Mouse (Mus musculus): ENCODE data around the gene Nmrk2. TPM values are rescaled to one million over a fixed set of nuclear protein-coding genes. Genes with fewer than 3 reads are reported as not detected.

Gene Nmrk2
- polyA plus RNA-seq, 1 experiment from 2014 or later = 0.14 TPM

DNA sequence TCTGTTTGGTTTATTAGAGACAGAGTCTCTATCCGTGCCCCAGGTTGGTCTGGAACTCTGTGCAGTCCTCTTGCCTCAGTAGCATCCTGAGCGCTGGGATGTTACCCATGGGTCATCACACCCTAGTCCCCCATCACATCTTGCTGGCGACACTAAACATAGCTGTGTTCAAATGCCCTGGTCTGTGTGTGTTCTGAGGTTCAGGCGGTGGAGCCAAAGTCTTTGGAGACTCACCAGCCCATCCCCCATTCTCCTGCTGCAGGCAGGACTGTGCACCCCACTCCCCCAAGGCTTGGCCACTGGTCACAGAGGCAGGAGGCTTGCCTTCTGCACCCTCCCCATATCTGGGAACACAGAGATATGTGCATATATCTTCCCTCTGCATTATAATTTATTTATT lies 2.3 kb upstream of the Nmrk2 start:
- Histone ChIP-seq H3K27ac (ENCODE audit: low read length) (no peak overlapping the region), H3K4me1 (ENCODE audit: control insufficient read depth, insufficient read depth, low read length) (no peaks in the 10 kb centered on the region), H3K36me3 (ENCODE audit: control insufficient read depth, insufficient read depth, low read length) (no peaks in the 10 kb centered on the region), H3K9ac (replicated peaks; ENCODE audit: low read depth, low read length) (no peak overlapping the region), H3K4me2 (replicated peaks; ENCODE audit: low read depth, low read length) (no peak overlapping the region), H3K27me3 (ENCODE audit: control insufficient read depth, insufficient read depth, low read length) (no peaks in the 10 kb centered on the region), H3K9me3 (ENCODE audit: control insufficient read depth, low read depth, low read length) (no peaks in the 10 kb centered on the region), H3K4me3 (ENCODE audit: low read depth, low read length) (no peak overlapping the region)
- ATAC-seq (ENCODE audit: insufficient number of reproducible peaks, insufficient read depth, low FRiP score, low read depth) = no peak
- 73% methylated on average over 4 of the region's 4 CpGs for WGBS

DNA sequence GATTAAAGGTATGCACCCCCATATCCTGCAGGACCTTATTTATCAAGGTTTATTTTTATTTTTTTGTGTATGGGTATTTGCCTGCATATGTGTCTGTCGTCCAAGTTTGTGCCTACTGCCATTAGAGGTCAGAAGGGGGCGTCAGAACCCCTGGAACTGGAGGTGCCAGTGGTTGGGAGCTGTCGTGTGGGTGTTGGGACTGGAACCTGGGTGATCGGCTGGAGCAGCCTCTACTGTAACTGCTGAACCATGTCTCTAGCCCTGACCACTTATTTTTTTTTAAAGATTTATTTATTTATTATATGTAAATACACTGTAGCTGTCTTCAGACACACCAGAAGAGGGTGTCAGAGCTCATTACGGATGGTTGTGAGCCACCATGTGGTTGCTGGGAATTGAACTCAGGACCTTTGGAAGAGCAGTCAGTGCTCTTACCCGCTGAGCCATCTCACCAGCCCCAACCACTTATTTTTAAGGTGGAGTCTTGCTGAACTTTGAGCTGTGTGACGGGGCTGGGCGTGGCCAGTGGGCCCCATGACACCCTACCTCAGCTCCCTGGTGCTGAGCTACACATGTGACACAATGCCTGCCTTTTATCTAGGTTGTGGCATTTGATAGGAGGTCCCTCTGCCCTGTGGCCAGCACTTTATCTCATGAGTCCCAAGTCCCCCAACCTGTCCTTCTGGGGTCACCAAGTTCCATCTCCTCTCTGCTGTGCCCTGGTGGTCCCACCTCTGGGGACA lies 1.3 kb upstream of the Nmrk2 start:
- Histone ChIP-seq H3K4me1 (ENCODE audit: control insufficient read depth, insufficient read depth, low read length) (no peaks in the 10 kb centered on the region), H3K9me3 (ENCODE audit: control insufficient read depth, low read depth, low read length) (no peaks in the 10 kb centered on the region), H3K4me2 (replicated peaks; ENCODE audit: low read depth, low read length) (no peak overlapping the region), H3K4me3 (ENCODE audit: low read depth, low read length) (no peak overlapping the region), H3K9ac (replicated peaks; ENCODE audit: low read depth, low read length) (no peak overlapping the region), H3K36me3 (ENCODE audit: control insufficient read depth, insufficient read depth, low read length) (no peaks in the 10 kb centered on the region), H3K27ac (ENCODE audit: low read length) (no peak overlapping the region), H3K27me3 (ENCODE audit: control insufficient read depth, insufficient read depth, low read length) (no peaks in the 10 kb centered on the region)
- ATAC-seq (ENCODE audit: insufficient number of reproducible peaks, insufficient read depth, low FRiP score, low read depth) = peak; percentile 47; the same call in 1 of the 2 replicates
- 63% methylated on average over 8 of the region's 8 CpGs for WGBS

DNA sequence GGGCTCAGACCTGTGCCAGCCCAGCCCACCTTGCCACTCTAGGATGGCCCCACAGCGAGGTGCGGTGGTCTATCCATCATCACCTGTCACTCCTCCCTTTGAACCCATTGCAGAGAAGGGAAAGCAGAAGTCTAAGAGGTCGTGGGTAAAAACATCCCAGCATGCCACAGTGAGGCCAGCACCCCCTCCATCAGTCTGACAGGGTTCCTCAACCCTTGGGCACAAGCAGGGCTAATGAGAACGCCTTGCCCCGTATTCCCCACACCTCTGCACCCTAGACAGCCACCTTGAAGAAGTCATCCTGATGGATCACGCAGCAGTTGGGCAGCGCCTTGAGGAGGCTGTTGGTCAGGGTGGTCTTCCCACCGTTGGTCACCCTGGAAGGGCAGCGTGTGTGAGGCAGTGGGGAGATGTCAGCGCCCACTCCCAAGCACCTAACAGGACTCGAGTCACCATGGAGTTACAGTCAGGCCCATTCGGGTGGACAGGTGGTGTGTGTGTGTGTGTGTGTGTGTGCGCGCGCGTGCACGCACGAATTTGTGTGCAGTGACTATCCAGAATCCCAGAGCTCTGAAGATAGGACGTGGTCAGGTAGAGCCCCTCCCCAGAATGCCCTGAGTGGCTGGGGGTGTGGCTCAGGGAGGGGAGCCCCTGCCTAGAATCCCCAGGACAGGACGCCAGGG lies 1.1 kb downstream of the Nmrk2 start:
- WGBS = 70% methylated on average over 20 of the region's 20 CpGs
- Histone ChIP-seq H3K27me3 (ENCODE audit: control insufficient read depth, insufficient read depth, low read length) (no peaks in the 10 kb centered on the region), H3K4me1 (ENCODE audit: control insufficient read depth, insufficient read depth, low read length) (no peaks in the 10 kb centered on the region), H3K36me3 (ENCODE audit: control insufficient read depth, insufficient read depth, low read length) (no peaks in the 10 kb centered on the region), H3K4me2 (replicated peaks; ENCODE audit: low read depth, low read length) (no peak overlapping the region), H3K9me3 (ENCODE audit: control insufficient read depth, low read depth, low read length) (no peaks in the 10 kb centered on the region), H3K27ac (ENCODE audit: low read length) (no peak overlapping the region), H3K9ac (replicated peaks; ENCODE audit: low read depth, low read length) (no peak overlapping the region), H3K4me3 (ENCODE audit: low read depth, low read length) (no peak overlapping the region)
- no peak for ATAC-seq (ENCODE audit: insufficient number of reproducible peaks, insufficient read depth, low FRiP score, low read depth)

GRCm38 (mm10) chr10:81200141-81200540 lies 1.7 kb downstream of the Nmrk2 start:
- WGBS = 86% methylated on average over 13 of the region's 13 CpGs
- Histone ChIP-seq H3K4me3 (ENCODE audit: low read depth, low read length) (no peak overlapping the region), H3K4me1 (ENCODE audit: control insufficient read depth, insufficient read depth, low read length) (no peaks in the 10 kb centered on the region), H3K27ac (ENCODE audit: low read length) (no peak overlapping the region), H3K9ac (replicated peaks; ENCODE audit: low read depth, low read length) (no peak overlapping the region), H3K9me3 (ENCODE audit: control insufficient read depth, low read depth, low read length) (no peaks in the 10 kb centered on the region), H3K36me3 (ENCODE audit: control insufficient read depth, insufficient read depth, low read length) (no peaks in the 10 kb centered on the region), H3K4me2 (replicated peaks; ENCODE audit: low read depth, low read length) (no peak overlapping the region), H3K27me3 (ENCODE audit: control insufficient read depth, insufficient read depth, low read length) (peaks cover 2% of the 10 kb centered on the region; the same call in 1 of the 2 replicates)
- no peak for ATAC-seq (ENCODE audit: insufficient number of reproducible peaks, insufficient read depth, low FRiP score, low read depth)

- Histone ChIP-seq H3K4me3 (ENCODE audit: low read depth, low read length) (no peak overlapping the region), H3K27me3 (ENCODE audit: control insufficient read depth, insufficient read depth, low read length) (peaks cover 9% of the 10 kb centered on the region; the same call in 1 of the 2 replicates), H3K36me3 (ENCODE audit: control insufficient read depth, insufficient read depth, low read length) (no peaks in the 10 kb centered on the region), H3K9me3 (ENCODE audit: control insufficient read depth, low read depth, low read length) (no peaks in the 10 kb centered on the region), H3K27ac (ENCODE audit: low read length) (no peak overlapping the region), H3K4me1 (ENCODE audit: control insufficient read depth, insufficient read depth, low read length) (0 out of 2 replicates have a peak, but pooled peaks cover 3% of the 10 kb centered on the region), H3K4me2 (replicated peaks; ENCODE audit: low read depth, low read length) (no peak overlapping the region), H3K9ac (replicated peaks; ENCODE audit: low read depth, low read length) (no peak overlapping the region)
- 83% methylated on average over 6 of the region's 6 CpGs for WGBS
- no peak for ATAC-seq (ENCODE audit: insufficient number of reproducible peaks, insufficient read depth, low FRiP score, low read depth)
Observed at GRCm38 (mm10) chr10:81198990-81199389, 2.9 kb downstream of the Nmrk2 start.

DNA sequence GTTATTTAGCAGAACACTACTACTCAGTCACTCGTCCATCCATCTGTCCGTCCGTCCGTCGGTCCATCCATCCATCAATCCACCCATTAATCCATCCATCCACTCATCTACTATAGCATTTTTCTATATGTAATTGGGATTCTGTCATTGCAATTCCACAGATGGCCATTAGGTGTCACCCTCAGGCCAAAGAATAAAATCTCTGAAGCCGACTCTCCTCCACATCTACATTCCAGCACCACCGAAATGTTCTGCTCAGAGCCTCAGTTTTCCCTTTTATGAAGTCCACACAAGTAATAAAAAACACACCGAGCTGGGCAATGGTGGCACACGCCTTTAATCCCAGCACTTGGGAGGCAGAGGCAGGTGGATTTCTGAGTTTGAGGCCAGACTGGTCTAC lies 3.6 kb downstream of the Nmrk2 start:
- no peaks in the 10 kb centered on the region for H3K36me3 ChIP-seq (ENCODE audit: control insufficient read depth, insufficient read depth, low read length)
- no peak overlapping the region for H3K4me2 ChIP-seq (replicated peaks; ENCODE audit: low read depth, low read length)
- H3K4me3 ChIP-seq (ENCODE audit: low read depth, low read length) = no peak overlapping the region
- H3K9ac ChIP-seq (replicated peaks; ENCODE audit: low read depth, low read length) = no peak overlapping the region
- WGBS = under 1% methylated on average over 9 of the region's 9 CpGs
- H3K27me3 ChIP-seq (ENCODE audit: control insufficient read depth, insufficient read depth, low read length) = peaks cover 9% of the 10 kb centered on the region; the same call in 1 of the 2 replicates
- ATAC-seq (ENCODE audit: insufficient number of reproducible peaks, insufficient read depth, low FRiP score, low read depth) = no peak
- H3K9me3 ChIP-seq (ENCODE audit: control insufficient read depth, low read depth, low read length) = no peaks in the 10 kb centered on the region
- 0 out of 2 replicates have a peak, but pooled peaks cover 4% of the 10 kb centered on the region for H3K4me1 ChIP-seq (ENCODE audit: control insufficient read depth, insufficient read depth, low read length)
- H3K27ac ChIP-seq (ENCODE audit: low read length) = no peak overlapping the region

GRCm38 (mm10) chr10:81197305-81197704 lies 4.5 kb downstream of the Nmrk2 start:
- H3K4me1 ChIP-seq (ENCODE audit: control insufficient read depth, insufficient read depth, low read length) = peaks cover 4% of the 10 kb centered on the region; the same call in 1 of the 2 replicates
- WGBS = 46% methylated on average over 6 of the region's 6 CpGs
- no peaks in the 10 kb centered on the region for H3K36me3 ChIP-seq (ENCODE audit: control insufficient read depth, insufficient read depth, low read length)
- peaks cover 9% of the 10 kb centered on the region; the same call in 1 of the 2 replicates for H3K27me3 ChIP-seq (ENCODE audit: control insufficient read depth, insufficient read depth, low read length)
- H3K4me3 ChIP-seq (ENCODE audit: low read depth, low read length) = no peak overlapping the region
- no peaks in the 10 kb centered on the region for H3K9me3 ChIP-seq (ENCODE audit: control insufficient read depth, low read depth, low read length)
- H3K4me2 ChIP-seq (replicated peaks; ENCODE audit: low read depth, low read length) = no peak overlapping the region
- no peak overlapping the region for H3K27ac ChIP-seq (ENCODE audit: low read length)
- no peak overlapping the region for H3K9ac ChIP-seq (replicated peaks; ENCODE audit: low read depth, low read length)
- no peak for ATAC-seq (ENCODE audit: insufficient number of reproducible peaks, insufficient read depth, low FRiP score, low read depth)

GRCm38 (mm10) chr10:81196470-81197065 lies 5.3 kb downstream of the Nmrk2 start:
- 65% methylated on average over 11 of the region's 11 CpGs for WGBS
- no peak for ATAC-seq (ENCODE audit: insufficient number of reproducible peaks, insufficient read depth, low FRiP score, low read depth)

More at GRCm38 (mm10) chr10:81196470-81197065, 5.3 kb downstream of the Nmrk2 start:
- Histone ChIP-seq H3K36me3 (ENCODE audit: control insufficient read depth, insufficient read depth, low read length) (no peaks in the 10 kb centered on the region), H3K4me3 (ENCODE audit: low read depth, low read length) (no peak overlapping the region), H3K9me3 (ENCODE audit: control insufficient read depth, low read depth, low read length) (no peaks in the 10 kb centered on the region), H3K4me2 (replicated peaks; ENCODE audit: low read depth, low read length) (no peak overlapping the region), H3K4me1 (ENCODE audit: control insufficient read depth, insufficient read depth, low read length) (peaks cover 9% of the 10 kb centered on the region), H3K27ac (ENCODE audit: low read length) (no peak overlapping the region), H3K27me3 (ENCODE audit: control insufficient read depth, insufficient read depth, low read length) (peaks cover 9% of the 10 kb centered on the region; the same call in 1 of the 2 replicates), H3K9ac (replicated peaks; ENCODE audit: low read depth, low read length) (no peak overlapping the region)

All from stomach, embryonic 14.5 days (tissue).